ENCODE assay signal across 9 mouse cellular contexts in the genomic region with DNA sequence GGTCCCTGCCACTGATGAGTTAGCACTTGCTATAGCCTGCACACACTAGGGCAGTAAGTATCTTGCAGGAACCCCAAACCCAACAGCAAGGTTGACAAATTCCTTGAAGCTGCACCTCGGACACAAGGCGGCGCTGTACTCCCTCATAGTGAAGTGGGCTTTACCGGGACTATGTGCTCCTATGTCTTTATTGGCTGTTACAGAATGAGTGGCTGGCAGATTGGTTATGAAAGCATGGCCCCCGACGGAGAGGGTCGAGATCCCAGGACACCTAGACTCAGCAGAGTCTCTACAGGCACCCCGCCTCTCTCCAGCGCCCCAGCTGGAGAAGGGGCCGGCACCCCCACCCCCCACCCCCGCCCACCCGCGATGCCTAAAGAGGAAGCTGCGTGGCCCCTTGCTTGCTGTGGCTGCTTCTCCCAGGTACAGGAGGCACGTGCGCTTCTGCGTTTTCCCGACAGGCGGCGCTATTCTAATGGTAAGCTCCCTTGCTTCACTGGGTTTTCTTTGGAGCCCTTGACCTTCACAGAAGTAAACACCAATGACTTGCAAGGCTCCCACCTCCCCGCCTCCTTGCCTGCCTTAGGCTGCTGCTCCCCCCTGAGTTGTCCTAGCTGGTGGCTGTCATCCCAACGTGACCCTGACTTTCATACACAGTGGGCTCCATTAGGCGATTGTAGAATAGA. TPM values are rescaled to one million over a fixed set of nuclear protein-coding genes. Genes with fewer than 3 reads are reported as not detected.
DNase-seq lines count a peak whose midpoint lies in the region; ATAC-seq lines count a peak whose summit lies in the region.
"Had no signal": no experiment of that assay in that cellular context is flagged by ENCODE, and none has a peak within 500 bp of the region (broad histone marks: within the 10 kb centered on the region; RNA-seq: fewer than 3 reads in every experiment).

No protein-coding gene starts in this region.

- H3K27me3 ChIP-seq in liver, embryonic 11.5 days (replicated peaks; ENCODE audit: control insufficient read depth, insufficient read depth, low read length): no peaks in the 10 kb centered on the region

- peak overlapping the region; percentile 39 for H3K4me3 ChIP-seq in liver, embryonic 11.5 days (ENCODE audit: low read depth, low read length)

- WGBS in liver, embryonic 11.5 days: 11% methylated on average over 23 of the region's 23 CpGs

- no peaks in the 10 kb centered on the region for H3K4me1 ChIP-seq in liver, embryonic 11.5 days (replicated peaks; ENCODE audit: control insufficient read depth, insufficient read depth, low read length)

- no peak overlapping the region for H3K9ac ChIP-seq in liver, embryonic 11.5 days (ENCODE audit: low read depth, low read length)

- ATAC-seq in granulocyte monocyte progenitor cell, adult 5-6 weeks (replicated peaks; ENCODE audit: poor library complexity, severe bottlenecking): peak; percentile 88
- ATAC-seq in liver, embryonic 11.5 days (replicated peaks; ENCODE audit: low FRiP score): peak; percentile 67
- ATAC-seq in monocyte, adult 5-6 weeks (replicated peaks; ENCODE audit: insufficient number of reproducible peaks, low FRiP score, low TSS enrichment, poor library complexity, severe bottlenecking): peak; percentile 51; the same call in 1 of the 2 replicates

- DNase-seq in cerebellum, postnatal 14 days: peak; percentile 57 to 82
- no peak for DNase-seq in cerebellum, adult 11-12 months
- peak; percentile 28 for DNase-seq in c-Kit-positive CD71-positive TER-119-positive erythroid progenitor cells, embryonic 14.5 days (ENCODE audit: low spot score)
- DNase-seq in kidney, adult 9 months: peak; percentile 93
- peak; percentile 64 for DNase-seq in liver, embryonic 11.5 days (ENCODE audit: low spot score)
- peak; percentile 71 for DNase-seq in testis, postnatal 14 days (ENCODE audit: low spot score)

- peak overlapping the region; percentile 58 for H3K4me2 ChIP-seq in liver, embryonic 11.5 days

- H3K27ac ChIP-seq in liver, embryonic 11.5 days (ENCODE audit: low read depth, low read length): no peak overlapping the region

- no peaks in the 10 kb centered on the region for H3K36me3 ChIP-seq in liver, embryonic 11.5 days (ENCODE audit: control insufficient read depth, insufficient read depth, low read length)
- H3K36me3 ChIP-seq: G1E had no signal

- no peaks in the 10 kb centered on the region for H3K9me3 ChIP-seq in liver, embryonic 11.5 days (ENCODE audit: control insufficient read depth, low read length)
- H3K9me3 ChIP-seq: G1E had no signal

RNA-seq across cellular contexts. Expression of a gene that starts 12.4 kb away (rescaled TPM):
- total RNA-seq in granulocyte monocyte progenitor cell, adult 5-6 weeks (2014; fragmentation: Nextera tagmentation): 0.41 and 1.8 TPM in 2 replicates
- 0.69 TPM in 1 of 2 replicates, not detected in the other for total RNA-seq in granulocyte monocyte progenitor cell, adult 5-6 weeks (2017)
- not detected in 2 replicates for polyA plus RNA-seq in liver, embryonic 11.5 days (2014; fragmentation: Nextera tagmentation; extraction: Ambion mirVana)
- total RNA-seq in monocyte, adult 5-6 weeks (2017): not detected in 3 replicates
- polyA plus RNA-seq: G1E had no signal

RNA-seq across cellular contexts. Expression of a gene that starts 19.0 kb away (rescaled TPM):
- 127 TPM in 2 replicates for total RNA-seq in granulocyte monocyte progenitor cell, adult 5-6 weeks (2014; fragmentation: Nextera tagmentation)
- total RNA-seq in granulocyte monocyte progenitor cell, adult 5-6 weeks (2017): 88.4 and 105 TPM in 2 replicates
- 105 and 118 TPM in 2 replicates for polyA plus RNA-seq in liver, embryonic 11.5 days (2014; fragmentation: Nextera tagmentation; extraction: Ambion mirVana)
- 19.1 to 28.4 TPM (median 27.7 TPM) in 3 replicates for total RNA-seq in monocyte, adult 5-6 weeks (2017)
- total RNA-seq: G1E had no signal
- polyA plus RNA-seq: G1E had no signal

RNA-seq across cellular contexts. Expression of a gene that starts 19.6 kb away (rescaled TPM):
- total RNA-seq in granulocyte monocyte progenitor cell, adult 5-6 weeks (2014; fragmentation: Nextera tagmentation): 36.2 and 69.4 TPM in 2 replicates
- 18.9 and 45.3 TPM in 2 replicates for total RNA-seq in granulocyte monocyte progenitor cell, adult 5-6 weeks (2017)
- polyA plus RNA-seq in liver, embryonic 11.5 days (2014; fragmentation: Nextera tagmentation; extraction: Ambion mirVana): 56.6 and 66.1 TPM in 2 replicates
- total RNA-seq in monocyte, adult 5-6 weeks (2017): 2.7 to 9.7 TPM (median 4.4 TPM) in 3 replicates
- total RNA-seq: G1E had no signal
- polyA plus RNA-seq: G1E had no signal
